Mouse (Mus musculus) testis, adult 2 months (tissue): ENCODE results near the gene Catsper4. TPM values are rescaled to one million over a fixed set of nuclear protein-coding genes. Genes with fewer than 3 reads are reported as not detected.
A peak's percentile ranks its signal among the peaks of the same experiment; 100 is the strongest.
"Not testable (repeated sequence)": the region's sequence is repeated elsewhere in the genome, so short reads cannot be mapped to it uniquely, and the experiment has no call there.

Experiments used
- H3K27ac ChIP-seq: fragments of 200-500 bp; 2 replicates; pipeline ENCODE4 v1.5.1; 2012; ENCODE audit warnings: low read depth, low read length; ENCODE audit not compliant: control insufficient read depth, insufficient read depth
- H3K27me3 ChIP-seq: fragments of 200-500 bp; 2 replicates; pipeline ENCODE4 v1.6.1; 2012; ENCODE audit warnings: mild to moderate bottlenecking, low read length, moderate library complexity; ENCODE audit not compliant: control insufficient read depth, insufficient read depth
- H3K36me3 ChIP-seq: fragments of 200-500 bp; 2 replicates; pipeline ENCODE4 v1.6.1; 2012; ENCODE audit warnings: mild to moderate bottlenecking, low read length; ENCODE audit not compliant: control insufficient read depth, insufficient read depth
- H3K4me1 ChIP-seq: fragments of 200-500 bp; 2 replicates; pipeline ENCODE4 v1.6.1; 2012; ENCODE audit warnings: low read length; ENCODE audit not compliant: control insufficient read depth, insufficient read depth
- H3K4me3 ChIP-seq: fragments of 200-500 bp; 2 replicates; pipeline ENCODE4 v1.5.1; 2012; ENCODE audit warnings: low read depth, mild to moderate bottlenecking, low read length, moderate library complexity, mixed read lengths; ENCODE audit not compliant: control insufficient read depth
- CTCF ChIP-seq: fragments of 200-500 bp; IDR thresholded peaks from 2 replicates; pipeline ENCODE4 v1.5.1; 2012; ENCODE audit warnings: low read depth, mild to moderate bottlenecking, inconsistent platforms, low read length, moderate library complexity; ENCODE audit not compliant: control insufficient read depth, insufficient read depth, insufficient replicate concordance
- POLR2A ChIP-seq: fragments of 200-500 bp; IDR thresholded peaks from 2 replicates; pipeline ENCODE4 v1.6.1; 2012; ENCODE audit warnings: low read depth, mild to moderate bottlenecking, inconsistent platforms, low read length, moderate library complexity; ENCODE audit not compliant: control insufficient read depth
- polyA plus RNA-seq: library from polyadenylated mRNA; depleted of rRNA; stranded (reverse); fragments of >200 nt; gene quantifications from 2 replicates; pipeline ENCODE4 v1.2.3, GENCODE M21; 2012; rRNA removed

Catsper4 gene
- 126 and 129 TPM in 2 replicates for polyA plus RNA-seq

DNA sequence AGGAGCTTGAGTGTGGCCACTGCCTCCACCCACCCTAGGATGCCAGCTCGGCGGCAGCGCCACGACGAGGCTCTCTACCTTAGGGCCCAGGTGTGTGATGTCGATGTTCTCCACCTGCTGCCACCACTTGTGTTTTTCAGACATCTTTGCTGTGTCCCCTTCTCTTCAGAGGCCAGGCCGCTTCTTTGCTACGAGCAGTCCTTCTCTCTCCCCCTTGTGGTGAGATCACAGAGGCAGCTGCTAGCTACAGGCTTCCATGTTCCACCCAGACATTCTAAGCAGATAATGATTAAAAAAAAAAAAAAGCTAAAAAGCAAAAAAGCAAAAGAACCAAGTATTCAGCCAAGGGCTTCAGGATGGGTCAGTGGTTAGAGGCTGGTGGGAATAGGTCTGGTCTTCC lies at the start of gene Catsper4:
Gene Catsper4, minus strand, starts transcription at position 190 of the 400 bp plus-strand sequence.
- H3K27me3 ChIP-seq = no peaks in the 10 kb centered on the region
- TF ChIP-seq POLR2A (peak; percentile 69; the same call in 1 of the 2 replicates), CTCF (peak; percentile 4; the same call in 1 of the 2 replicates)
- no peaks in the 10 kb centered on the region for H3K36me3 ChIP-seq
- H3K4me3 ChIP-seq = peak within 1 kb of the TSS; percentile 86
- peak within 1 kb of the TSS; percentile 15 for H3K27ac ChIP-seq
- no peaks in the 10 kb centered on the region; the same call in 1 of the 2 replicates for H3K4me1 ChIP-seq

DNA sequence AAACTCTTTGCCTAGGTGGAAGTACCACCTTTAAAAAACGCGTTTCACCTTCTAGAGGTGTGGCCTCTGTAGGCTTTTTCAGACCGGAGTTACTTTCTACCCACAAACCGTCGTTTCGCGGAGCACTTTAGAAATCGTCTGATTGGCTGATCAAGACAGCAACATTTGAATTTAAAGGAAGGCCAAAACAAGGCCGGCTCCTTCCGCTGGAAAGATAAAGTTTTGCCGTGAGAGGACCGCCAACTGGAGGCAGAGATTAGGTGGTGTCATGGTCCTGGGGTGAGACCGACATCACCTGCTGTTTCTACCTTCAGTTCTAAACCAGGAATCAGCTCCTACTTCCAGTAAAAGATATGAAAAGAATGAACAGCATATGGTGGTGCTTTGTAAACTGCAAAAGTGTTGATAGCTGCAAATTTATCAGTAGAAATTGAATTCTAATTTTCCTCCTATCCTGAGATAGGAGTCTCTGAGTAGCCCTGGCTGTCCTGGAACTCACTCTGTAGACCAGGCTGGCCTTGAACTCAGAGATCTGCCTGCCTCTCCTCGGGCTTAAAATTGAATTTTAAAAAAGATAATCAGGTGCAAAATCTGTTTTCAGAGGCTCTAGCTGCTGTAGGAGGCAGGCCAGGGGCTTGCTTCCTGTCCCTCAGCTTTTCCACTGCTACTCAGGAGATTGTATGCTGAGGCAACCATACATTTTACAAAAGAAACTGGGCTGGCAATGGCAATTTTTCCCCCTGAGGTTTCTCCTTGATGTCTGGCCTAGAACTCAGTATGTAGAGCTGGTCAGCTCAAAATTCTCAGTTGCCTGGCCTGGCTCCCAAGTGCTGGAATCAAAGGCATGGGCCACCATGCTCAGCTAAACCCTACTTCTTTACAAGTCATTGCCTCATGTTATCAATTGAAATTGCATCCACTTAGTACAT lies 46.5 kb upstream of the Catsper4 start:
- peaks cover 4% of the 10 kb centered on the region for H3K4me1 ChIP-seq
- TF ChIP-seq CTCF (no peak), POLR2A (no peak)
- H3K4me3 ChIP-seq = no peak overlapping the region; the same call in none of the 2 replicates
- H3K27ac ChIP-seq = no peak overlapping the region
- H3K27me3 ChIP-seq = no peaks in the 10 kb centered on the region
- H3K36me3 ChIP-seq = no peaks in the 10 kb centered on the region; the same call in 1 of the 2 replicates

DNA sequence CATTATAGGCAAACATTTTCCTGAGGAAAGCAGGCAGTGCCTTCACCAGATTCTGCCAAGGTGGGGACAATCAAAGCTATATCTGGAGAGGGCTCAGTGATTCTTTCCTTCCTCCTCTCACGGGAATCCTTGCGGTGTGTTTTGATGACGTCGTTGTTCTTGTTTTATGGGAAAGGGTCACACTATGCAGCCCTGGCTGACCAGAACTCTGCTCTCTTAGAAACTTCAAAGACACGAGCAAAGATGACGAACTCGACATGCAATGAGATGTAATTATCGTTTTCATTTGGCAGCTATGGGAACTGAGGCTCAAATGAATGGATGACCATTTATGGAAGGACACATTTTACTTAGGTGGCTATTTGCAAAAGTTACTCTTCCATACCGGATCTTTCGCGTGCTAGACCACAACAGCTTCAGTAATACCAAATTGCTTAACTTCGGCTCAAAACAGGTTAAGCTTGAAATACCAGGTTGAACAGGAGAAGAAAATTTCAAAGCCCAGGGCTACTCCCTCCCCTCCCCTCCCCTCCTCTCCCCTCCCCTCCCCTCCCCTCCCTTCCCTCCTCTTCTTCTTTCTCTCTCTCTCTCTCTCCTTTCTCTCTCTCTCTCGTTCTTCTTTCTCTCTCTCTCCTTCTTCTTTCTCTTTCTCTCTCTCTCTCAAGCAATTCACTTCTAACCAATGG lies 45.7 kb upstream of the Catsper4 start:
- no peak overlapping the region for H3K27ac ChIP-seq
- H3K36me3 ChIP-seq = no peaks in the 10 kb centered on the region
- TF ChIP-seq POLR2A = no peak
- no peak for TF ChIP-seq CTCF
- H3K4me1 ChIP-seq = peaks cover 7% of the 10 kb centered on the region
- no peak overlapping the region; the same call in 1 of the 2 replicates for H3K4me3 ChIP-seq
- H3K27me3 ChIP-seq = no peaks in the 10 kb centered on the region

DNA sequence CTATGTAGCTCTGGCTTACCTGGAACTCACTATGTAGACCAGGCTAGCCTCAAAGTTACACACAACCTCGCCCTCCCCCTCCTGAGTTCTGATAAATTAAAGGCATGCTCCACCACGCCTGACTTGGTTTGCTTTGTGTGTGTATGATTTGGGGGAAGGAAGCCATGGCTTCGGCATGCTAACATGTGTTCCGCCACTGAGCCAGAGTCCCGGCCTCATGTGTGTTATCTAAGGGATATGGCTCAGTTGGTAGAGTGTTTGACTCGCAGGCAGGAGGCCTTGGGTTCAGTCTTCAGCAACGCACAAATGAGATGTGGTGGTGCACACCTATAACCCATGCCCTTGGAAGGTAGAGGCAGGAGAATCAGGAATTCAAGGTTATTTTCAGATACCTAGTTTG lies 44.8 kb upstream of the Catsper4 start:
- peaks cover 7% of the 10 kb centered on the region for H3K4me1 ChIP-seq
- TF ChIP-seq POLR2A (no peak), CTCF (no peak)
- no peaks in the 10 kb centered on the region for H3K27me3 ChIP-seq
- H3K4me3 ChIP-seq = no peak overlapping the region
- no peak overlapping the region for H3K27ac ChIP-seq
- no peaks in the 10 kb centered on the region for H3K36me3 ChIP-seq

DNA sequence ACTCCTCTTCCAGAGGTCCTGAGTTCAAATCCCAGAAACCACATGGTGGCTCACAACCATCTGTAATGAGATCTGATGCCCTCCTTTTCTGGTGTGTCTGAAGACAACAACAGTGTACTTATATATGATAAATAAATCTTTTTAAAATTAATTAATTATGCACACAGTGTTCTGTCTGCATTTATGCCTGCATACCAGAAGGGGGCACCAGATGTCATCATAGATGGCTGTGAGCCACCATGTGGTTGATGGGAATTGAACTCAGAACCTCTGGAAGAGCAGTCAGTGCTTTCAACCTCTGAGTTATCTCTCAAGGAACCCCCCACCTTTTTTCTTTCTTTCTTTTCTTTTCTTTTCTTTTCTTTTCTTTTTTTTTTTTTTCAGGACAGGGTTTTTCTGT lies 42.4 kb upstream of the Catsper4 start:
- not testable (repeated sequence) for H3K4me1 ChIP-seq, H3K36me3 ChIP-seq, H3K27me3 ChIP-seq, H3K4me3 ChIP-seq, H3K27ac ChIP-seq

DNA sequence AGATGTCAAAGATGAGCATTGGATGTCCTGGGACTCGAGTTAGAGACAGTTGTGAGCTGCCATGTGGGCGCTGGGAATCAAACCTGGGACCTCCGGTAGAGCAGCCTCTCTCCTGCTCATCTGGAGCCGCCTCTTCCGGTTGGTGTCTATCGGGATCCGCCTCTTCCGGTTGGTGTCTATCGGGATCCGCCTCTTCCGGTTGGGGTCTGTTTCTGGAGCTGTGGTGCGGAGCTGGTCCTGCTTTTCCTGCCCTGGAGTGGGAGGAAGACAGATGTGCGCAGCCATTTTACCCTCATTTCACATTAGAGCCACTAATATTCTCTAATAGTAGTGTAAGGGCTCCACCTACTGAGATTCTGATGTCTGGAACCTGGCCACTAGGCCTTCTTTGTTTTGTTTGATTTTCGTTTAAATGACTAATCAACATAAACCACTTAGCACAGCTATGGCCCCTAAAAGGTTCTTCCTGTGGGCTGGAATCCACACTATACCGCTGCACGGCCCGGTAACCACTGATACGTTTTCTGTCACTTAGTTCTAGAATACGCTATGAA lies 41.0 kb upstream of the Catsper4 start:
- H3K27me3 ChIP-seq = no peaks in the 10 kb centered on the region
- H3K27ac ChIP-seq = peak overlapping the region; percentile 65; the same call in 1 of the 2 replicates

More for the DNA sequence above, 41.0 kb upstream of the Catsper4 start:
- Histone ChIP-seq H3K4me3 (peak overlapping the region; percentile 73), H3K36me3 (no peaks in the 10 kb centered on the region), H3K4me1 (peaks cover 5% of the 10 kb centered on the region)
- TF ChIP-seq CTCF (no peak), POLR2A (peak; percentile 81)
